Mouse (Mus musculus) forebrain, embryonic 10.5 days (tissue): ENCODE data around the gene Gsx1. TPM values are rescaled to one million over a fixed set of nuclear protein-coding genes. Genes with fewer than 3 reads are reported as not detected.
A peak's percentile ranks its signal among the peaks of the same experiment; 100 is the strongest.

Experiments
- DNase-seq: peaks from one replicate; pipeline ENCODE4 v3.0.0-alpha.2; 2017; ENCODE audit warnings: low spot score; ENCODE audit errors: extremely low spot score
- H3K27ac ChIP-seq: fragments of 300-500 bp; sonication (generic); 2 replicates; pipeline ENCODE4 v1.5.1; 2016; ENCODE audit warnings: mild to moderate bottlenecking
- H3K27me3 ChIP-seq: fragments of 300-500 bp; sonication (generic); 2 replicates; pipeline ENCODE4 v1.6.1; 2016; ENCODE audit warnings: mild to moderate bottlenecking; ENCODE audit not compliant: poor library complexity, severe bottlenecking
- H3K36me3 ChIP-seq: fragments of 300-500 bp; sonication (generic); replicated peaks from 2 replicates; pipeline ENCODE4 v1.6.1; 2016; ENCODE audit warnings: mild to moderate bottlenecking, moderate library complexity
- H3K4me1 ChIP-seq: fragments of 300-500 bp; sonication (generic); 2 replicates; pipeline ENCODE4 v1.6.1; 2016
- H3K4me3 ChIP-seq: fragments of 300-500 bp; sonication (generic); 2 replicates; pipeline ENCODE4 v1.5.1; 2016; ENCODE audit warnings: mild to moderate bottlenecking, moderate library complexity
- H3K9me3 ChIP-seq: fragments of 300-500 bp; sonication (generic); 2 replicates; pipeline ENCODE4 v1.6.1; 2016; ENCODE audit warnings: mild to moderate bottlenecking, moderate library complexity
- whole genome bisulfite sequencing: fragments of 180-500 bp; shearing (Covaris S2); methylation state at CpG from one replicate; pipeline ENCODE4 v1.1.7; 2016; 5-methylcytosine and 5-hydroxymethylcytosine counted together
- polyA plus RNA-seq: library from polyadenylated mRNA; unstranded; fragments of >200 nt; fragmentation: Nextera tagmentation; extraction: Ambion mirVana; gene quantifications from 2 replicates; pipeline ENCODE4 v1.2.1, GENCODE M21; 2016

Gene Gsx1
- polyA plus RNA-seq: 2.4 and 3.0 TPM in 2 replicates

- peaks cover 100% of the 10 kb centered on the region for H3K27me3 ChIP-seq
- DNase-seq: peak; percentile 76
- H3K36me3 ChIP-seq: no peaks in the 10 kb centered on the region
- peaks cover 49% of the 10 kb centered on the region for H3K4me1 ChIP-seq
- H3K27ac ChIP-seq: peak within 1 kb of the TSS; percentile 30; the same call in 1 of the 2 replicates
- H3K4me3 ChIP-seq: peak within 1 kb of the TSS; percentile 48
- peaks cover 2% of the 10 kb centered on the region for H3K9me3 ChIP-seq
- under 1% methylated on average over 37 of the region's 37 CpGs for WGBS
These were observed at the start of gene Gsx1 for GRCm38 (mm10) chr5:147188571-147188975. Gsx1 (plus strand) TSS chr5:147188696.

GRCm38 (mm10) chr5:147147340-147147739 lies 41.2 kb upstream of the Gsx1 start:
- Histone ChIP-seq H3K36me3 (no peaks in the 10 kb centered on the region), H3K27me3 (peaks cover 36% of the 10 kb centered on the region), H3K4me1 (no peaks in the 10 kb centered on the region), H3K9me3 (peaks cover 10% of the 10 kb centered on the region; the same call in 1 of the 2 replicates), H3K27ac (no peak overlapping the region), H3K4me3 (no peak overlapping the region)
- no peak for DNase-seq

- Histone ChIP-seq H3K9me3 (no peaks in the 10 kb centered on the region; the same call in 1 of the 2 replicates), H3K27ac (peak overlapping the region; percentile 51; the same call in 1 of the 2 replicates), H3K4me3 (peak overlapping the region; percentile 31), H3K36me3 (no peaks in the 10 kb centered on the region), H3K27me3 (peaks cover 96% of the 10 kb centered on the region), H3K4me1 (peaks cover 38% of the 10 kb centered on the region)
- 6% methylated on average over 13 of the region's 13 CpGs for WGBS
- peak; percentile 29 for DNase-seq
These were observed 33.6 kb upstream of the Gsx1 start for GRCm38 (mm10) chr5:147154806-147155371.

DNA sequence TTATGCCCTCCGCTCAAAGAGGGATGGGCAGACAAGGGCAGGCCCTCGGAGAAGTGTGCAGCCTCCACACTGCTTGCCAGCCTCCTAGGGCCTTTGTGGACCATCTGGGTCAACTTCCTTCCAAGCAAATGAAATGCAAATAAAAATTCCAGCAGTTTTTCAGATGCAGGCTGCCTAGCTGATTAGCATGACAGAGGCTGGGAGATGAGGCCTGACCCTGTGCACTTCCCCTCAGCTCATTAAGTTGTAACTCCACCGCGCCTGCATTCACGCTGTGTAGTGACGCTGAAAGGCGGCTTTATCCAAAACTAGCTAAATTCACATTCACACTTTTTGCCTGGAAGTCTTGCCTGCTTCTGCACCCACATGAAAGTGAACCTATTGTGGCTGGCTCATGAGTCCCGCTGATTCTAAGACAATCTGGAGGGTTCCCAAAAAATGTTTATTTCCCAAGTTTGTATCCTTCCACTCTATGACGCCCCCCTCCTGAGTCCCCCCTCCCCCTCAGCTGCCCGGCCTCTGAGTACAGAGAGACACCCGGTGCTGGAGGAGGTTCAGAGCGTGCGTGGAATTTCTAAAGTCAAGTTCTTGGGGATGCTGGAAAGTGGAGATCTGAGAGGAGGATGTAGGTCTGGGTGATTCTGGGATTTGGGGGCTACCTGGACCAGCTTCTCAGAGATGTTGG lies 32.9 kb upstream of the Gsx1 start:
- WGBS: under 1% methylated on average over 13 of the region's 13 CpGs

GRCm38 (mm10) chr5:147156376-147156775 lies 32.1 kb upstream of the Gsx1 start:
- DNase-seq: no peak
- H3K36me3 ChIP-seq: no peaks in the 10 kb centered on the region
- H3K9me3 ChIP-seq: no peaks in the 10 kb centered on the region; the same call in 1 of the 2 replicates
- H3K4me3 ChIP-seq: no peak overlapping the region
- H3K27ac ChIP-seq: no peak overlapping the region
- WGBS: 47% methylated on average over 3 of the region's 3 CpGs
- H3K4me1 ChIP-seq: peaks cover 38% of the 10 kb centered on the region
- peaks cover 100% of the 10 kb centered on the region for H3K27me3 ChIP-seq

More for the DNA sequence above, 32.9 kb upstream of the Gsx1 start:
- Histone ChIP-seq H3K27me3 (peaks cover 100% of the 10 kb centered on the region), H3K4me1 (peaks cover 38% of the 10 kb centered on the region), H3K9me3 (no peaks in the 10 kb centered on the region; the same call in 1 of the 2 replicates), H3K27ac (peak overlapping the region; percentile 56), H3K4me3 (peak overlapping the region; percentile 31), H3K36me3 (no peaks in the 10 kb centered on the region)
- peak; percentile 71 for DNase-seq

DNA sequence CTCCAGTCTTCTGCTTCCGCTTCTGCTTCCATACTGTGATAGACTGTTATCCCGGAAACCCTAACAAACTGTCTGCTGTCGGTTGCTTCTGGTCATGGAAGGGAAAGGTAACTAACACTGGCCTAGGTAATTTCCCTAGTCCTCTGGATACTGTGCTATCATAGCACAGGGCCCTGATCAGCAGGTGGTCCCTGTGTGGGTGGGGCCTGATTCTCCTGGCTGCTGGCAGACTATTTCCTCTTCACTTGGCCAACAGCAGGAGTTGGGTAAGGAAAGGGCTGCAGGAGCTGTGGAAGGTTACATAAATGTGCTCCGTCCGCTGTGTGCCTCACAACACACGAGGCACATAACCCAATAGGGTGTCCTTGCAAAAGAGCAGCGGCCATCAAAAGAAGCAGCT lies 31.1 kb upstream of the Gsx1 start:
- H3K4me3 ChIP-seq: no peak overlapping the region
- no peaks in the 10 kb centered on the region for H3K36me3 ChIP-seq
- H3K9me3 ChIP-seq: no peaks in the 10 kb centered on the region; the same call in 1 of the 2 replicates
- H3K27me3 ChIP-seq: peaks cover 100% of the 10 kb centered on the region
- H3K4me1 ChIP-seq: peaks cover 38% of the 10 kb centered on the region
- H3K27ac ChIP-seq: no peak overlapping the region
- DNase-seq: no peak
- WGBS: 74% methylated on average over 7 of the region's 7 CpGs

GRCm38 (mm10) chr5:147159320-147159719 lies 29.2 kb upstream of the Gsx1 start:
- no peak for DNase-seq
- Histone ChIP-seq H3K27me3 (peaks cover 98% of the 10 kb centered on the region), H3K4me1 (peaks cover 32% of the 10 kb centered on the region), H3K4me3 (no peak overlapping the region), H3K27ac (no peak overlapping the region), H3K9me3 (no peaks in the 10 kb centered on the region), H3K36me3 (no peaks in the 10 kb centered on the region)
- WGBS: 93% methylated on average over 6 of the region's 6 CpGs

GRCm38 (mm10) chr5:147159792-147160191 lies 28.7 kb upstream of the Gsx1 start:
- Histone ChIP-seq H3K27me3 (peaks cover 94% of the 10 kb centered on the region), H3K4me1 (peaks cover 27% of the 10 kb centered on the region), H3K36me3 (no peaks in the 10 kb centered on the region), H3K27ac (no peak overlapping the region), H3K4me3 (no peak overlapping the region), H3K9me3 (no peaks in the 10 kb centered on the region)
- DNase-seq: no peak
- 84% methylated on average over 2 of the region's 2 CpGs for WGBS

DNA sequence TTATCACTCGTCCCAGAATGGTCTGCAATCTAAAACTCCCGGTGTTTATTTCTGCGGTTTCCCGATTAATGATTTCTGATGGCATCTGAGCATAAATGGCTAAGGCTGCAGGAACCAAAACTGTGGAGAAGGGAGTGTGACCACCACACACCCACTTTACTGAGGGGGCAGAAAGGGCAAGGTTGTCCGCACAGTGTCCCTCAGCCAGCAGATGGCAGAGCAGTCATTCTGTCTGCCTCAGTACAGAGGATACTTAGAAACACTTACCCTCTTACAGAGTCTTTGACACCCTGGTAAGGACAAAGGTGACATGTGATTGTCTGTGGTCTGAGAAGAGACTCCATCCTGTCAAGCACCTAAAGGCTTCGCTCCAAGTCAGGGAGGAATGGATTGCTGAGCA lies 23.4 kb upstream of the Gsx1 start:
- WGBS: 86% methylated on average over 6 of the region's 6 CpGs
- H3K36me3 ChIP-seq: no peaks in the 10 kb centered on the region
- H3K9me3 ChIP-seq: no peaks in the 10 kb centered on the region
- H3K27me3 ChIP-seq: peaks cover 73% of the 10 kb centered on the region
- H3K4me3 ChIP-seq: no peak overlapping the region
- H3K4me1 ChIP-seq: no peaks in the 10 kb centered on the region
- no peak for DNase-seq
- no peak overlapping the region for H3K27ac ChIP-seq

- DNase-seq: no peak
- H3K27me3 ChIP-seq: peaks cover 40% of the 10 kb centered on the region
These were observed 18.4 kb upstream of the Gsx1 start for GRCm38 (mm10) chr5:147170088-147170487.

DNA sequence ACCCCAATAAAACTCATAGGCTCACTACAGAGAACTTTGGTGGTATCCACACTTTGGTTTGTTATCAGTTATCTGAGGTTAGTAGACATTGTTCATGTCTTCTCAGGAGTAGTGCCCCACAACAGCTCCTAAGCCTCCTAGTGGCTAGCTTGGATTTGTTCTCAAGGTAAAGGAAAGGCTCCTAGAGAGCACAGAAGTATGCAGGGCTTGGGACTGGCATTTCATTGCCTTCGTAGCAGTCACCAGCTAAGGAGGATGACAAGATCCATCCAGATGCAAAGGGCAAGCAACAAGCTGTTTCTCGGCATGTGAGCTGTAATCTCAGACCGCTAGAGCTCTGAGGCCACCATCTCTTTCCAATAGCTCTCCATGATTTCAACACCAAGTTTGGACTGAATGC lies 14.4 kb upstream of the Gsx1 start:
- no peaks in the 10 kb centered on the region for H3K36me3 ChIP-seq
- H3K4me1 ChIP-seq: no peaks in the 10 kb centered on the region
- 90% methylated on average over 3 of the region's 3 CpGs for WGBS
- no peak for DNase-seq
- H3K27me3 ChIP-seq: peaks cover 22% of the 10 kb centered on the region
- no peak overlapping the region for H3K27ac ChIP-seq
- H3K9me3 ChIP-seq: no peaks in the 10 kb centered on the region
- no peak overlapping the region for H3K4me3 ChIP-seq

More at GRCm38 (mm10) chr5:147170088-147170487, 18.4 kb upstream of the Gsx1 start:
- Histone ChIP-seq H3K4me1 (no peaks in the 10 kb centered on the region), H3K27ac (no peak overlapping the region), H3K36me3 (no peaks in the 10 kb centered on the region), H3K4me3 (no peak overlapping the region), H3K9me3 (no peaks in the 10 kb centered on the region)
- 93% methylated on average over 7 of the region's 7 CpGs for WGBS

DNA sequence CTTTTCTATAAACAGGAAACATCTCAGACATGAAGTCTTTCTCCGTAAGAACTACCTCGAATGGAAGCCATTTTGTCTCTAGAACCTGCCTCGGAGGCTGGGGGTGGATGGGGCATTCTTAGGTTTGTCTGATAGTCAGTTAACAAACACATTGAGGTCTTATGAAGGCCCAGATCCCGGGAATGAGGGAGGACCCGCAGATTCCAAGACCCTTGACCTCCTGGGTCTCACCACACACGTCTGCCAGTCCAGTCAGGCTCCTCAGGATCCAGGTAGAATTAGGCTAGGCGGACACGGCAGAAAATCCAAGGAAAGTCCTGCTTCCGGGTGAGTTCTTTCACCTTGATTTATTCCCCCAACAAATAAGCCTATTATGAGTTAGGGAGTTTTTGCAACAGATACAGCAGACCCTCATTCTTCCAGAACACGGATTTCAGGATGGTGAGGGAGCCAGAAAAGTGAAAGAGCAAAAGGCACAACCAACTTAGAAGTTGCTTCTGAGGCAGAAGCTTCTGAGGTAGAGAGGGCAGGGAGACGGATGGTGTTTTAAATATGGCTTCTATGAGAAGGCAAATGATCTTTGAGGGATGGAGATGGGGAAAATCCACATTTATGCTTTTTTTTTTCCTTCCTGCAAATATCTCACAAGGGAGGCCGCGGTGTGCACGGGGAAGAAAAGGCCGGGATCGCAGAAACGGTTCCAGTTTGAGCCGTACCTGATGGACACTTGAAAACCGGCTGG lies 3.2 kb upstream of the Gsx1 start:
- peaks cover 11% of the 10 kb centered on the region for H3K9me3 ChIP-seq
- 9% methylated on average over 18 of the region's 19 CpGs for WGBS
- peaks cover 98% of the 10 kb centered on the region for H3K27me3 ChIP-seq
- H3K36me3 ChIP-seq: no peaks in the 10 kb centered on the region
- H3K4me1 ChIP-seq: peaks cover 49% of the 10 kb centered on the region
- H3K4me3 ChIP-seq: peak overlapping the region; percentile 48
- no peak overlapping the region for H3K27ac ChIP-seq
- no peak for DNase-seq
